Mouse (Mus musculus) stomach, postnatal 0 days (tissue): ENCODE measurements around the gene Gm43738.

ENCODE experiments used
- CTCF ChIP-seq: IDR thresholded peaks from 2 replicates; pipeline ENCODE4 v1.5.1; 2016; ENCODE audit warnings: antibody characterized with exemption, low read depth, mild to moderate bottlenecking, moderate library complexity
- EP300 ChIP-seq: optimal IDR thresholded peaks from 2 replicates; pipeline ENCODE3; 2016; ENCODE audit warnings: antibody characterized with exemption

DNA sequence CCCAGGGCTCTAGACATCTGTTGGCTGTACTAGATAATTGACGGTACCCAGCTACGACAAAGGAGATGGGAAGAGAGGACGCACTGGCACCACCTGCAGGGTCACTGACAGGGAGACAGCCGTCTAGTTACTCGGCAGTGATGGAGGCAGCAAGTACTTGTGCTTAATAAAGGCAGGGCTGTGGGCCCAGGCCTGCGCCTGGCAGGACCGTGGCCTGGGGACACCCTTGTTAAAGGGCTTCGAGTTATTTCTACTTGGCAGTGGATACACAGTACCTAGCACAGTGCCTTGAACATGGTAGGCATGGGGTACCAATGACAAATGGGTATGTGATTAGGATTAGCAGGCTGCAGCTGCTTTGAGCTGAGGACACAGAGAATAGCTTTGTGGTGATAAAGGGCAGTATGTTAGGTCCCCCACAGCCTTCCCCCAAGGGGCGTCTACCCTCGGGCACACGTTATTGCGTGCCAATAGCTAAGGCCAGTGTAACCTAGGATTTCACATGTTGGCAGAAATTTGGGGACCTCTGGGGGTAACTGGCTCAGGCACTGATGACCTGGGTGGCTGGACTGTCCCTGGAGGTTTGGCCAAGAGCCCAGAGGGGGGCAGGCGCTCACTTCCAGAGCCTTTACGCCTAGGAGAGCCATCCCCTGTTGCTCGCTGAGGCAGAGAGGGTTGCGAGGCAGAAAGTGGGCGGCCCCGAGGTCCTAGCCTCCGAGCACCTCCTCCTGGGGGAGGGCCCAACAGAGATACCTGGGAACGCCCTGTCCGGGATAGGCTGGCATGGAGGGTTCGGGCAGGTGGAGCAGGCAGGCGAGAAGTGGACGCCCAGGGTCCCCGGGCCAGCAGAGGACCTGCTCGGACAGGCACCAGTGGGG lies 46.4 kb upstream of the Gm43738 start:
- TF ChIP-seq CTCF (no peak), EP300 (no peak)
